Mouse (Mus musculus): Measurements from ENCODE around the gene Arhgap30. TPM values are rescaled to one million over a fixed set of nuclear protein-coding genes. Genes with fewer than 3 reads are reported as not detected.

The Arhgap30 gene
- total and polyA plus RNA-seq, 2 experiments from 2014 or later: 0.79 to 1.6 TPM

GRCm38 (mm10) chr1:171345225-171346094 is 43.3 kb upstream of the Arhgap30 start, which contains the start of the genes Nit1 and Pfdn2:
Gene Nit1, minus strand, starts transcription at chr1:171345646.
Gene Pfdn2, plus strand, starts transcription at chr1:171345670.
- Histone ChIP-seq H3K4me3 (ENCODE audit: low read depth, low read length) (peak within 1 kb of the TSS; percentile 86), H3K36me3 (replicated peaks; ENCODE audit: control insufficient read depth, insufficient read depth, low read length) (peaks cover 31% of the 10 kb centered on the region), H3K27me3 (ENCODE audit: control insufficient read depth, insufficient read depth, low read length) (no peaks in the 10 kb centered on the region), H3K4me1 (ENCODE audit: control insufficient read depth, insufficient read depth) (peaks cover 20% of the 10 kb centered on the region), H3K4me2 (ENCODE audit: low read depth, low read length) (peak within 1 kb of the TSS; percentile 90), H3K9ac (replicated peaks; ENCODE audit: low read depth, low read length) (peak within 1 kb of the TSS; percentile 76), H3K9me3 (replicated peaks; ENCODE audit: control insufficient read depth, low read length) (no peaks in the 10 kb centered on the region), H3K27ac (ENCODE audit: low read depth) (peak within 1 kb of the TSS; percentile 62)
- under 1% methylated on average over 53 of the region's 53 CpGs for WGBS
- DNase-seq (ENCODE audit: low spot score): peak; percentile 93
- TF ChIP-seq CTCF (IDR thresholded peaks at IDR 0.05; ENCODE audit: low read depth) (no peak), EP300 (IDR thresholded peaks at IDR 0.05; ENCODE audit: low read depth) (no peak)
- peak; percentile 94 for ATAC-seq (ENCODE audit: insufficient read depth, low read depth)

- ATAC-seq (ENCODE audit: insufficient read depth, low read depth): peak; percentile 22
- H3K27ac ChIP-seq (ENCODE audit: low read depth): peak overlapping the region; percentile 62
These were observed 42.7 kb upstream of the Arhgap30 start for GRCm38 (mm10) chr1:171346095-171346450.

DNA sequence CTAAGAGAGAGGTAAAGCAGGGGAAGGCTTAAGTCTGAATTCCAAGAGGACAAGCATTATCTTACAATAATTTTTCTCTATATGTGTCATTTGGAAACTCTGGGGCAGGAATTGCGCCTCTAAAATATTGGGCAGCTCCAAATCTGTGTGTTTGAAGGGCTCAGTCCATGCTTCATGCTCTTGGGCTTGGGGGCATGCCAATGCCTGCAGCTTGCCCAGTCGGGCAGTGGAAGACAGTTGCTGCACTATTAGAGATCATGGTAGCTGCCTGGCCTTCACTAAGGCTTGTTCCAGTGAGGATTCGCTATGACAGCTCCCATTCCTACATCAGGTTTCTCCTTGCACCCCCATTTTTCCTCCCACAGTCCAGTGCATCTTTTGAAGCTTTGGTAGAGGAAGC is 40.1 kb upstream of the Arhgap30 start:
- no peaks in the 10 kb centered on the region for H3K36me3 ChIP-seq (replicated peaks; ENCODE audit: control insufficient read depth, insufficient read depth, low read length)
- H3K27me3 ChIP-seq (ENCODE audit: control insufficient read depth, insufficient read depth, low read length): no peaks in the 10 kb centered on the region
- H3K4me1 ChIP-seq (ENCODE audit: control insufficient read depth, insufficient read depth): peaks cover 20% of the 10 kb centered on the region
- no peaks in the 10 kb centered on the region for H3K9me3 ChIP-seq (replicated peaks; ENCODE audit: control insufficient read depth, low read length)
- H3K27ac ChIP-seq (ENCODE audit: low read depth): no peak overlapping the region
- no peak for ATAC-seq (ENCODE audit: insufficient read depth, low read depth)
- 85% methylated on average over 3 of the region's 3 CpGs for WGBS
- no peak overlapping the region for H3K4me3 ChIP-seq (ENCODE audit: low read depth, low read length)
- DNase-seq (ENCODE audit: low spot score): no peak
- H3K4me2 ChIP-seq (ENCODE audit: low read depth, low read length): no peak overlapping the region
- H3K9ac ChIP-seq (replicated peaks; ENCODE audit: low read depth, low read length): no peak overlapping the region
- TF ChIP-seq EP300 (IDR thresholded peaks at IDR 0.05; ENCODE audit: low read depth) (no peak), CTCF (IDR thresholded peaks at IDR 0.05; ENCODE audit: low read depth) (no peak)

More at GRCm38 (mm10) chr1:171346095-171346450, 42.7 kb upstream of the Arhgap30 start:
- Histone ChIP-seq H3K4me2 (ENCODE audit: low read depth, low read length) (peak overlapping the region; percentile 90), H3K4me1 (ENCODE audit: control insufficient read depth, insufficient read depth) (peaks cover 20% of the 10 kb centered on the region), H3K9me3 (replicated peaks; ENCODE audit: control insufficient read depth, low read length) (no peaks in the 10 kb centered on the region), H3K36me3 (replicated peaks; ENCODE audit: control insufficient read depth, insufficient read depth, low read length) (peaks cover 24% of the 10 kb centered on the region), H3K9ac (replicated peaks; ENCODE audit: low read depth, low read length) (peak overlapping the region; percentile 76), H3K27me3 (ENCODE audit: control insufficient read depth, insufficient read depth, low read length) (no peaks in the 10 kb centered on the region), H3K4me3 (ENCODE audit: low read depth, low read length) (peak overlapping the region; percentile 86)
- TF ChIP-seq EP300 (IDR thresholded peaks at IDR 0.05; ENCODE audit: low read depth) (no peak), CTCF (IDR thresholded peaks at IDR 0.05; ENCODE audit: low read depth) (no peak)
- no peak for DNase-seq (ENCODE audit: low spot score)
- WGBS: 1% methylated on average over 14 of the region's 14 CpGs

DNA sequence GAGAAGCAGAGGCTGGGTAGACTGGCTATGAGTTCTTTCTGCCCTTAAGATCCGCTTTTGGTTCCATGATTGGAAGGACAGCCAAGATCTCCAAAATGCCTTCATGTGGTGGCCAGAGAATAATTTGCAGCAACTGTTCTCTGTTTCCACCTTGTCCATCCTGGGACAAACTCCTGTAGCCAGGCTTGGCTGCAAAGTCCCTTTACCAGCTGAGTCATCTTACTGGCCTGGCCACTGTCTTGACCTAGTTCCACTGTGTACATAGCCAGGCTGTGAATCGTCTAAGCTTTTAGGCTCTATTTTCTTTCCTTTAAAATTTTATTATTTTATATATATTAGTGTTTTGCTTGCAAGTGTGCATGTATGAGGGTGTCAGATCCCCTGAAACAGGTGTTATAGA is 39.5 kb upstream of the Arhgap30 start:
- Histone ChIP-seq H3K36me3 (replicated peaks; ENCODE audit: control insufficient read depth, insufficient read depth, low read length) (no peaks in the 10 kb centered on the region), H3K4me2 (ENCODE audit: low read depth, low read length) (no peak overlapping the region), H3K4me1 (ENCODE audit: control insufficient read depth, insufficient read depth) (peaks cover 18% of the 10 kb centered on the region), H3K9ac (replicated peaks; ENCODE audit: low read depth, low read length) (no peak overlapping the region), H3K9me3 (replicated peaks; ENCODE audit: control insufficient read depth, low read length) (no peaks in the 10 kb centered on the region), H3K27ac (ENCODE audit: low read depth) (no peak overlapping the region), H3K27me3 (ENCODE audit: control insufficient read depth, insufficient read depth, low read length) (no peaks in the 10 kb centered on the region), H3K4me3 (ENCODE audit: low read depth, low read length) (no peak overlapping the region)
- DNase-seq (ENCODE audit: low spot score) (no peak), ATAC-seq (ENCODE audit: insufficient read depth, low read depth) (no peak)
- 88% methylated on average over 2 of the region's 2 CpGs for WGBS
- TF ChIP-seq CTCF (IDR thresholded peaks at IDR 0.05; ENCODE audit: low read depth) (no peak), EP300 (IDR thresholded peaks at IDR 0.05; ENCODE audit: low read depth) (no peak)

GRCm38 (mm10) chr1:171355812-171356340 is 32.9 kb upstream of the Arhgap30 start:
- DNase-seq (ENCODE audit: low spot score): peak; percentile 28
- WGBS: 77% methylated on average over 5 of the region's 5 CpGs
- no peak overlapping the region for H3K9ac ChIP-seq (replicated peaks; ENCODE audit: low read depth, low read length)
- ATAC-seq (ENCODE audit: insufficient read depth, low read depth): no peak
- no peak overlapping the region for H3K4me2 ChIP-seq (ENCODE audit: low read depth, low read length)
- H3K4me1 ChIP-seq (ENCODE audit: control insufficient read depth, insufficient read depth): no peaks in the 10 kb centered on the region
- TF ChIP-seq CTCF (IDR thresholded peaks at IDR 0.05; ENCODE audit: low read depth) (peak; percentile 46), EP300 (IDR thresholded peaks at IDR 0.05; ENCODE audit: low read depth) (no peak)
- no peaks in the 10 kb centered on the region for H3K9me3 ChIP-seq (replicated peaks; ENCODE audit: control insufficient read depth, low read length)
- H3K27ac ChIP-seq (ENCODE audit: low read depth): no peak overlapping the region
- H3K36me3 ChIP-seq (replicated peaks; ENCODE audit: control insufficient read depth, insufficient read depth, low read length): peaks cover 21% of the 10 kb centered on the region
- H3K27me3 ChIP-seq (ENCODE audit: control insufficient read depth, insufficient read depth, low read length): no peaks in the 10 kb centered on the region
- no peak overlapping the region for H3K4me3 ChIP-seq (ENCODE audit: low read depth, low read length)

Data from heart, postnatal 0 days (tissue).